Mouse (Mus musculus) myocyte (in vitro differentiated cells): ENCODE results near the gene Lfng.

ENCODE experiments used
- CEBPB ChIP-seq: IDR thresholded peaks from 2 replicates; pipeline ENCODE4 v1.6.1; 2011; ENCODE audit warnings: mild to moderate bottlenecking, moderate library complexity; ENCODE audit not compliant: poor library complexity, insufficient read depth, severe bottlenecking
- E2F4 ChIP-seq: IDR thresholded peaks from one replicate; pipeline ENCODE4 v1.6.1; 2011; ENCODE audit warnings: mild to moderate bottlenecking, control low read depth, moderate library complexity; ENCODE audit not compliant: insufficient read depth
- MAX ChIP-seq: IDR thresholded peaks from one replicate; pipeline ENCODE4 v1.6.1; 2011; ENCODE audit warnings: low read depth, mild to moderate bottlenecking, control low read depth
- MYOD1 ChIP-seq, 3 experiments: IDR thresholded peaks; one replicate each; pipeline ENCODE4 v1.6.1; 2011; ENCODE audit warnings: control low read depth in 2 of 3, low read depth in 2 of 3, mild to moderate bottlenecking in 2 of 3, moderate library complexity in 1 of 3; ENCODE audit not compliant: insufficient read length in 2 of 3, control insufficient read depth in 1 of 3
- MYOG ChIP-seq, 3 experiments: IDR thresholded peaks; one replicate each; pipeline ENCODE4 v1.6.1; 2011; ENCODE audit warnings: control low read depth in 2 of 3, low read depth in 2 of 3, mild to moderate bottlenecking in 2 of 3; ENCODE audit not compliant: insufficient read length in 2 of 3, control insufficient read depth in 1 of 3, insufficient read depth in 1 of 3
- POLR2A ChIP-seq: IDR thresholded peaks from one replicate; pipeline ENCODE4 v1.6.1; 2011; ENCODE audit warnings: low read depth, mild to moderate bottlenecking, control low read depth, moderate library complexity; ENCODE audit not compliant: insufficient read length
- POLR2AphosphoS2 ChIP-seq: IDR thresholded peaks from one replicate; pipeline ENCODE4 v1.6.1; 2011; ENCODE audit warnings: low read depth, control low read depth; ENCODE audit not compliant: insufficient read length
- REST ChIP-seq: IDR thresholded peaks from one replicate; pipeline ENCODE4 v1.6.1; 2011; ENCODE audit warnings: mild to moderate bottlenecking, control low read depth, moderate library complexity; ENCODE audit not compliant: insufficient read depth, insufficient read length
- TCF12 ChIP-seq: IDR thresholded peaks from one replicate; pipeline ENCODE4 v1.6.1; 2011; ENCODE audit warnings: mild to moderate bottlenecking, control low read depth; ENCODE audit not compliant: poor library complexity, insufficient read depth, severe bottlenecking
- TCF3 ChIP-seq: IDR thresholded peaks from one replicate; pipeline ENCODE4 v1.6.1; 2011; ENCODE audit warnings: low read depth, control low read depth; ENCODE audit not compliant: insufficient read length
- USF1 ChIP-seq: IDR thresholded peaks from one replicate; pipeline ENCODE4 v1.6.1; 2011; ENCODE audit warnings: low read depth, mild to moderate bottlenecking, control low read depth, moderate library complexity

GRCm38 (mm10) chr5:140645454-140645853 is 38.3 kb downstream of the Lfng start:
- TF ChIP-seq POLR2AphosphoS2 (no peak), POLR2A (no peak), TCF3 (no peak), USF1 (no peak), E2F4 (no peak), CEBPB (no peak), TCF12 (no peak), MAX (no peak), REST (no peak), MYOD1 (IDR thresholded peaks at IDR 0.05; ENCODE audit: control insufficient read depth in 1 of 3, insufficient read length in 2 of 3, low read depth in 2 of 3) (no peak), MYOG (IDR thresholded peaks at IDR 0.05; ENCODE audit: control insufficient read depth in 1 of 3, insufficient read depth in 1 of 3, insufficient read length in 2 of 3, low read depth in 2 of 3) (no peak)
